9 mouse cellular contexts compared by ENCODE assay signal in genomic region chr9:101077486-101077885, GRCm38 (mm10). TPM values are rescaled to one million over a fixed set of nuclear protein-coding genes. Genes with fewer than 3 reads are reported as not detected.
DNase-seq lines count a peak whose midpoint lies in the region; ATAC-seq and TF ChIP-seq lines count a peak whose summit lies in the region.
"Had no signal": no experiment of that assay in that cellular context is flagged by ENCODE, and none has a peak within 500 bp of the region (broad histone marks: within the 10 kb centered on the region; RNA-seq: fewer than 3 reads in every experiment).

No protein-coding gene starts in this region.

- no peak for TF ChIP-seq CTCF in kidney, adult 2 months (conservative IDR thresholded peaks at IDR 0.05; ENCODE audit: insufficient read depth, insufficient read length, low read depth, low read length)
- no peak for TF ChIP-seq CTCF in bone marrow macrophage, adult 2 months (IDR thresholded peaks at IDR 0.05; ENCODE audit: low read depth, low read length)

- H3K9ac ChIP-seq in hindbrain, embryonic 13.5 days: peak overlapping the region; percentile 98
- peak overlapping the region; percentile 99 for H3K9ac ChIP-seq in midbrain, embryonic 13.5 days (replicated peaks)

- H3K4me3 ChIP-seq in kidney, adult 2 months (ENCODE audit: insufficient read depth, low read depth, low read length): peak overlapping the region; percentile 92; the same call in 1 of the 2 replicates
- H3K4me3 ChIP-seq in bone marrow macrophage, adult 2 months (ENCODE audit: insufficient read depth, low read length): peak overlapping the region; percentile 91
- H3K4me3 ChIP-seq in hindbrain, embryonic 13.5 days: peak overlapping the region; percentile 99
- H3K4me3 ChIP-seq in midbrain, embryonic 13.5 days (replicated peaks): peak overlapping the region; percentile 81

- no peaks in the 10 kb centered on the region for H3K27me3 ChIP-seq in kidney, adult 2 months (replicated peaks; ENCODE audit: control insufficient read depth, insufficient read depth, low read length)
- H3K27me3 ChIP-seq in hindbrain, embryonic 13.5 days: no peaks in the 10 kb centered on the region
- no peaks in the 10 kb centered on the region for H3K27me3 ChIP-seq in midbrain, embryonic 13.5 days

- peaks cover 19% of the 10 kb centered on the region for H3K4me1 ChIP-seq in kidney, adult 2 months (ENCODE audit: control insufficient read depth, insufficient read depth, low read length)
- H3K4me1 ChIP-seq in bone marrow macrophage, adult 2 months (ENCODE audit: control insufficient read depth, insufficient read depth, low read length): peaks cover 23% of the 10 kb centered on the region
- peaks cover 48% of the 10 kb centered on the region for H3K4me1 ChIP-seq in hindbrain, embryonic 13.5 days (replicated peaks)
- peaks cover 43% of the 10 kb centered on the region for H3K4me1 ChIP-seq in midbrain, embryonic 13.5 days (replicated peaks)

- no peak for TF ChIP-seq POLR2A in kidney, adult 2 months (IDR thresholded peaks at IDR 0.05; ENCODE audit: low read depth, low read length)
- TF ChIP-seq POLR2A in bone marrow macrophage, adult 2 months (IDR thresholded peaks at IDR 0.05; ENCODE audit: borderline replicate concordance, low read depth, low read length): no peak

- no peak overlapping the region for H3K27ac ChIP-seq in kidney, adult 2 months (ENCODE audit: insufficient read depth, low read depth, low read length)
- no peak overlapping the region for H3K27ac ChIP-seq in bone marrow macrophage, adult 2 months (ENCODE audit: insufficient read depth, low read depth, low read length)
- no peak overlapping the region for H3K27ac ChIP-seq in hindbrain, embryonic 13.5 days
- no peak overlapping the region for H3K27ac ChIP-seq in midbrain, embryonic 13.5 days

- no peak for ATAC-seq in hindbrain, embryonic 13.5 days (ENCODE audit: low FRiP score)
- no peak for ATAC-seq in midbrain, embryonic 13.5 days

- H3K4me2 ChIP-seq in hindbrain, embryonic 13.5 days: peak overlapping the region; percentile 95
- peak overlapping the region; percentile 95 for H3K4me2 ChIP-seq in midbrain, embryonic 13.5 days (replicated peaks)

- no peaks in the 10 kb centered on the region for H3K36me3 ChIP-seq in kidney, adult 2 months (ENCODE audit: control insufficient read depth, insufficient read depth, low read length)
- no peaks in the 10 kb centered on the region for H3K36me3 ChIP-seq in hindbrain, embryonic 13.5 days
- no peaks in the 10 kb centered on the region for H3K36me3 ChIP-seq in midbrain, embryonic 13.5 days

- no peaks in the 10 kb centered on the region for H3K9me3 ChIP-seq in hindbrain, embryonic 13.5 days
- no peaks in the 10 kb centered on the region for H3K9me3 ChIP-seq in midbrain, embryonic 13.5 days

- no peak for DNase-seq in kidney, adult 2 months
- no peak for DNase-seq in kidney, adult 8-10 months
- DNase-seq in left cerebral cortex, adult 18-20 months (ENCODE audit: low spot score in 2 of 2): no peak
- no peak for DNase-seq in spleen, postnatal 4 days (ENCODE audit: low spot score in 2 of 2)
- no peak for DNase-seq in urinary bladder, adult 2 months (ENCODE audit: low spot score)
- DNase-seq: gastrocnemius, postnatal 14 days had no signal

RNA-seq across cellular contexts. Expression of gene Msl2, which starts 3.6 kb away (rescaled TPM):
- 17.7 and 18.6 TPM in 2 replicates for polyA plus RNA-seq in kidney, adult 2 months (2012; rRNA removed)
- polyA plus RNA-seq in bone marrow macrophage, adult 2 months (2012; ENCODE audit: insufficient read depth, insufficient read length, missing spikeins): 35.4 and 38.9 TPM in 2 replicates
- polyA plus RNA-seq in hindbrain, embryonic 13.5 days (2015; fragmentation: Nextera tagmentation; extraction: Ambion mirVana): 5.4 and 6.6 TPM in 2 replicates
- 5.5 and 7.2 TPM in 2 replicates for polyA plus RNA-seq in midbrain, embryonic 13.5 days (2015; fragmentation: Nextera tagmentation; extraction: Ambion mirVana)
- total RNA-seq in left cerebral cortex, adult 18-20 months (2021): 10 to 100 TPM; 63.0 to 63.5 TPM
- polyA plus RNA-seq in urinary bladder, adult 2 months (2012; rRNA removed): 18.5 and 24.3 TPM in 2 replicates

RNA-seq across cellular contexts. Expression of gene Pccb, which starts 42.8 kb away (rescaled TPM):
- polyA plus RNA-seq in kidney, adult 2 months (2012; rRNA removed): 341 and 354 TPM in 2 replicates
- polyA plus RNA-seq in bone marrow macrophage, adult 2 months (2012; ENCODE audit: insufficient read depth, insufficient read length, missing spikeins): 24.0 and 24.7 TPM in 2 replicates
- polyA plus RNA-seq in hindbrain, embryonic 13.5 days (2015; fragmentation: Nextera tagmentation; extraction: Ambion mirVana): 22.1 and 25.3 TPM in 2 replicates
- polyA plus RNA-seq in midbrain, embryonic 13.5 days (2015; fragmentation: Nextera tagmentation; extraction: Ambion mirVana): 23.0 TPM in 2 replicates
- 10 to 100 TPM; 36.7 to 40.5 TPM for total RNA-seq in left cerebral cortex, adult 18-20 months (2021)
- polyA plus RNA-seq in urinary bladder, adult 2 months (2012; rRNA removed): 56.6 and 61.2 TPM in 2 replicates
